Mouse (Mus musculus): ENCODE results near the gene Oaf.

Gene Oaf

GRCm38 (mm10) chr9:43239712-43240593 lies at the start of gene Oaf:
Gene Oaf (minus strand): TSS chr9:43239911.
- peak; percentile 26 for DNase-seq

- DNase-seq = peak; percentile 14
Measured at GRCm38 (mm10) chr9:43286870-43287269, 47.2 kb upstream of the Oaf start.

GRCm38 (mm10) chr9:43285281-43285680 lies 45.6 kb upstream of the Oaf start:
- no peak for DNase-seq

GRCm38 (mm10) chr9:43284284-43284683 lies 44.6 kb upstream of the Oaf start:
- DNase-seq = peak; percentile 48

- no peak for DNase-seq
Measured at GRCm38 (mm10) chr9:43273735-43274134, 34.0 kb upstream of the Oaf start.

GRCm38 (mm10) chr9:43271761-43272518 lies 32.2 kb upstream of the Oaf start:
- DNase-seq = no peak

GRCm38 (mm10) chr9:43270723-43271252 lies 31.1 kb upstream of the Oaf start:
- DNase-seq = no peak

- DNase-seq = no peak
Measured at GRCm38 (mm10) chr9:43269166-43269565, 29.5 kb upstream of the Oaf start.

GRCm38 (mm10) chr9:43267357-43267756 lies 27.6 kb upstream of the Oaf start:
- no peak for DNase-seq

- DNase-seq = no peak
Measured at GRCm38 (mm10) chr9:43265194-43265593, 25.5 kb upstream of the Oaf start.

- DNase-seq = no peak
Measured at GRCm38 (mm10) chr9:43263946-43264451, 24.3 kb upstream of the Oaf start.

- DNase-seq = no peak
Measured at GRCm38 (mm10) chr9:43262811-43263550, 23.3 kb upstream of the Oaf start.

- DNase-seq = no peak
Measured at GRCm38 (mm10) chr9:43262390-43262789, 22.7 kb upstream of the Oaf start.

- DNase-seq = no peak
Measured at GRCm38 (mm10) chr9:43261941-43262340, 22.2 kb upstream of the Oaf start.

GRCm38 (mm10) chr9:43261124-43261907 lies 21.6 kb upstream of the Oaf start:
- no peak for DNase-seq

GRCm38 (mm10) chr9:43260661-43261060 lies 20.9 kb upstream of the Oaf start:
- no peak for DNase-seq

- no peak for DNase-seq
Measured at GRCm38 (mm10) chr9:43253271-43253681, 13.6 kb upstream of the Oaf start.

GRCm38 (mm10) chr9:43252790-43253189 lies 13.1 kb upstream of the Oaf start:
- no peak for DNase-seq

GRCm38 (mm10) chr9:43251786-43252185 lies 12.1 kb upstream of the Oaf start:
- DNase-seq = no peak

GRCm38 (mm10) chr9:43246738-43247180 lies 7.0 kb upstream of the Oaf start:
- DNase-seq = no peak

- DNase-seq = no peak
Measured at GRCm38 (mm10) chr9:43245801-43246570, 6.3 kb upstream of the Oaf start.
